Mouse (Mus musculus) heart, embryonic 12.5 days (tissue): Measurements from ENCODE around the gene Phf1. TPM values are rescaled to one million over a fixed set of nuclear protein-coding genes. Genes with fewer than 3 reads are reported as not detected.

Source experiments
- ATAC-seq: fragments of 200-750 bp; cut with Nextera tagmentation; 2 replicates; pipeline ENCODE4 v1.8.0; 2017; ENCODE audit warnings: moderate TSS enrichment, moderate library complexity; ENCODE audit not compliant: insufficient number of reproducible peaks, low FRiP score
- H3K27ac ChIP-seq: fragments of 300-500 bp; sonication (generic); 2 replicates; pipeline ENCODE4 v1.5.1; 2016; ENCODE audit warnings: mild to moderate bottlenecking, moderate library complexity; ENCODE audit not compliant: poor library complexity, severe bottlenecking
- H3K27me3 ChIP-seq: fragments of 300-500 bp; sonication (generic); replicated peaks from 2 replicates; pipeline ENCODE4 v1.6.1; 2016; ENCODE audit warnings: mild to moderate bottlenecking, moderate library complexity
- H3K36me3 ChIP-seq: fragments of 300-500 bp; sonication (generic); 2 replicates; pipeline ENCODE4 v1.6.1; 2016; ENCODE audit warnings: mild to moderate bottlenecking, moderate library complexity
- H3K4me1 ChIP-seq: fragments of 300-500 bp; sonication (generic); replicated peaks from 2 replicates; pipeline ENCODE4 v1.6.1; 2016; ENCODE audit warnings: mild to moderate bottlenecking
- H3K4me2 ChIP-seq: fragments of 300-500 bp; sonication (generic); 2 replicates; pipeline ENCODE4 v1.6.1; 2016; ENCODE audit warnings: mild to moderate bottlenecking, moderate library complexity
- H3K4me3 ChIP-seq: fragments of 300-500 bp; sonication (generic); 2 replicates; pipeline ENCODE4 v1.5.1; 2016; ENCODE audit warnings: mild to moderate bottlenecking
- H3K9ac ChIP-seq: fragments of 300-500 bp; sonication (generic); 2 replicates; pipeline ENCODE4 v1.6.1; 2016; ENCODE audit warnings: mild to moderate bottlenecking, moderate library complexity
- H3K9me3 ChIP-seq: fragments of 300-500 bp; sonication (generic); replicated peaks from 2 replicates; pipeline ENCODE4 v1.6.1; 2016; ENCODE audit warnings: mild to moderate bottlenecking, moderate library complexity
- WGBS: fragments of 180-500 bp; shearing (Covaris S2); methylation state at CpG from one replicate; pipeline ENCODE4 v1.1.7; 2016; 5-methylcytosine and 5-hydroxymethylcytosine counted together
- polyA plus RNA-seq: library from polyadenylated mRNA; unstranded; fragments of >200 nt; fragmentation: Nextera tagmentation; extraction: Ambion mirVana; gene quantifications from 2 replicates; pipeline ENCODE4 v1.2.1, GENCODE M21; 2016

The Phf1 gene
- polyA plus RNA-seq, 1 experiment from 2014 or later: 9.0 TPM

- H3K9me3 ChIP-seq: no peaks in the 10 kb centered on the region
- peak overlapping the region; percentile 99 for H3K4me2 ChIP-seq
- H3K27ac ChIP-seq: peak overlapping the region; percentile 33; the same call in 1 of the 2 replicates
- WGBS: 17% methylated on average over 4 of the region's 4 CpGs
- H3K27me3 ChIP-seq: no peaks in the 10 kb centered on the region
- peaks cover 6% of the 10 kb centered on the region for H3K36me3 ChIP-seq
- H3K4me3 ChIP-seq: peak overlapping the region; percentile 63
- ATAC-seq: no peak
- H3K9ac ChIP-seq: peak overlapping the region; percentile 82
- H3K4me1 ChIP-seq: peaks cover 62% of the 10 kb centered on the region
These were observed 9.2 kb downstream of the Phf1 start for GRCm38 (mm10) chr17:26941841-26942570.

- Histone ChIP-seq H3K27me3 (no peaks in the 10 kb centered on the region), H3K9me3 (no peaks in the 10 kb centered on the region), H3K4me1 (peaks cover 64% of the 10 kb centered on the region), H3K36me3 (no peaks in the 10 kb centered on the region), H3K4me2 (peak overlapping the region; percentile 93), H3K27ac (peak overlapping the region; percentile 64), H3K9ac (peak overlapping the region; percentile 85), H3K4me3 (peak overlapping the region; percentile 55)
- no peak for ATAC-seq
- WGBS: 28% methylated on average over 13 of the region's 13 CpGs
These were observed 13.1 kb downstream of the Phf1 start for GRCm38 (mm10) chr17:26945824-26946495.

GRCm38 (mm10) chr17:26946567-26946966 lies 13.7 kb downstream of the Phf1 start:
- no peaks in the 10 kb centered on the region for H3K27me3 ChIP-seq
- peak overlapping the region; percentile 85 for H3K9ac ChIP-seq
- peak; percentile 62 for ATAC-seq
- H3K9me3 ChIP-seq: no peaks in the 10 kb centered on the region
- H3K36me3 ChIP-seq: no peaks in the 10 kb centered on the region
- under 1% methylated on average over 37 of the region's 37 CpGs for WGBS
- peak overlapping the region; percentile 55 for H3K4me3 ChIP-seq
- H3K4me2 ChIP-seq: peak overlapping the region; percentile 93
- H3K4me1 ChIP-seq: peaks cover 65% of the 10 kb centered on the region
- peak overlapping the region; percentile 64 for H3K27ac ChIP-seq

GRCm38 (mm10) chr17:26947231-26948100 lies 14.6 kb downstream of the Phf1 start:
- WGBS: 55% methylated on average over 12 of the region's 12 CpGs
- Histone ChIP-seq H3K4me2 (peak overlapping the region; percentile 93), H3K9ac (0 out of 2 replicates have a peak overlapping the region, but pooled peaks have one; percentile 85), H3K27me3 (no peaks in the 10 kb centered on the region), H3K27ac (0 out of 2 replicates have a peak overlapping the region, but pooled peaks have one; percentile 64), H3K9me3 (no peaks in the 10 kb centered on the region), H3K4me3 (0 out of 2 replicates have a peak overlapping the region, but pooled peaks have one; percentile 7), H3K36me3 (no peaks in the 10 kb centered on the region), H3K4me1 (peaks cover 66% of the 10 kb centered on the region)
- no peak for ATAC-seq

GRCm38 (mm10) chr17:26948316-26949050 lies 15.6 kb downstream of the Phf1 start:
- Histone ChIP-seq H3K9me3 (no peaks in the 10 kb centered on the region), H3K27ac (peak overlapping the region; percentile 68), H3K4me1 (peaks cover 76% of the 10 kb centered on the region), H3K27me3 (no peaks in the 10 kb centered on the region), H3K9ac (peak overlapping the region; percentile 93), H3K4me3 (peak overlapping the region; percentile 92), H3K36me3 (no peaks in the 10 kb centered on the region), H3K4me2 (peak overlapping the region; percentile 100)
- under 1% methylated on average over 23 of the region's 87 CpGs for WGBS
- no peak for ATAC-seq

GRCm38 (mm10) chr17:26949051-26949577 lies 16.3 kb downstream of the Phf1 start:
- no peaks in the 10 kb centered on the region for H3K36me3 ChIP-seq
- H3K4me3 ChIP-seq: peak overlapping the region; percentile 92
- 0 out of 2 replicates have a peak, but pooled peaks have one; percentile 3 for ATAC-seq
- H3K4me1 ChIP-seq: peaks cover 82% of the 10 kb centered on the region
- H3K27ac ChIP-seq: peak overlapping the region; percentile 68; the same call in 1 of the 2 replicates
- H3K9ac ChIP-seq: peak overlapping the region; percentile 93
- H3K4me2 ChIP-seq: peak overlapping the region; percentile 100
- H3K9me3 ChIP-seq: no peaks in the 10 kb centered on the region
- 12% methylated on average over 13 of the region's 14 CpGs for WGBS
- H3K27me3 ChIP-seq: no peaks in the 10 kb centered on the region

GRCm38 (mm10) chr17:26949866-26950265 lies 17.0 kb downstream of the Phf1 start:
- WGBS: 48% methylated on average over 5 of the region's 5 CpGs
- Histone ChIP-seq H3K27ac (peak overlapping the region; percentile 68), H3K9me3 (no peaks in the 10 kb centered on the region), H3K4me1 (peaks cover 88% of the 10 kb centered on the region), H3K4me2 (peak overlapping the region; percentile 100), H3K9ac (0 out of 2 replicates have a peak overlapping the region, but pooled peaks have one; percentile 17), H3K4me3 (no peak overlapping the region), H3K36me3 (no peaks in the 10 kb centered on the region), H3K27me3 (no peaks in the 10 kb centered on the region)
- ATAC-seq: no peak

- H3K4me2 ChIP-seq: peak overlapping the region; percentile 75
- H3K9ac ChIP-seq: peak overlapping the region; percentile 66; the same call in 1 of the 2 replicates
- peaks cover 8% of the 10 kb centered on the region; the same call in 1 of the 2 replicates for H3K36me3 ChIP-seq
- no peaks in the 10 kb centered on the region for H3K9me3 ChIP-seq
- no peaks in the 10 kb centered on the region for H3K27me3 ChIP-seq
- ATAC-seq: no peak
- no peak overlapping the region; the same call in 1 of the 2 replicates for H3K27ac ChIP-seq
- WGBS: 38% methylated on average over 7 of the region's 7 CpGs
- H3K4me1 ChIP-seq: peaks cover 88% of the 10 kb centered on the region
- H3K4me3 ChIP-seq: peak overlapping the region; percentile 40
These were observed 17.9 kb downstream of the Phf1 start for GRCm38 (mm10) chr17:26950560-26951288.

GRCm38 (mm10) chr17:26951406-26951805 lies 18.6 kb downstream of the Phf1 start:
- Histone ChIP-seq H3K4me1 (peaks cover 83% of the 10 kb centered on the region), H3K9ac (peak overlapping the region; percentile 66)
- 0 out of 2 replicates have a peak, but pooled peaks have one; percentile 23 for ATAC-seq

More at GRCm38 (mm10) chr17:26951406-26951805, 18.6 kb downstream of the Phf1 start:
- no peak overlapping the region; the same call in 1 of the 2 replicates for H3K27ac ChIP-seq
- peak overlapping the region; percentile 75 for H3K4me2 ChIP-seq
- peak overlapping the region; percentile 40 for H3K4me3 ChIP-seq
- no peaks in the 10 kb centered on the region for H3K27me3 ChIP-seq
- H3K36me3 ChIP-seq: peaks cover 11% of the 10 kb centered on the region
- H3K9me3 ChIP-seq: no peaks in the 10 kb centered on the region
- 2% methylated on average over 10 of the region's 11 CpGs for WGBS
